Mouse (Mus musculus): ENCODE results near the gene Atp5d.

Atp5d gene

GRCm38 (mm10) chr10:80134421-80134820, 4.0 kb upstream of the Atp5d start:
- Histone ChIP-seq H3K9me3 (ENCODE audit: low read length) (no peaks in the 10 kb centered on the region), H3K27me3 (ENCODE audit: insufficient read depth, low read length) (no peaks in the 10 kb centered on the region; the same call in 1 of the 2 replicates), H3K36me3 (ENCODE audit: insufficient read depth, low read length) (peaks cover 67% of the 10 kb centered on the region), H3K4me3 (replicated peaks; ENCODE audit: low read length) (no peak overlapping the region), H3K4me1 (replicated peaks; ENCODE audit: low read depth, low read length) (peaks cover 83% of the 10 kb centered on the region)
- no peak for TF ChIP-seq POU5F1 (IDR thresholded peaks at IDR 0.05; ENCODE audit: borderline replicate concordance, low read length)
- TF ChIP-seq CTCF (conservative IDR thresholded peaks at IDR 0.05; ENCODE audit: low read length), result no peak
- TF ChIP-seq NANOG (IDR thresholded peaks at IDR 0.05; ENCODE audit: borderline replicate concordance, low read length), result no peak

GRCm38 (mm10) chr10:80135161-80135560, 3.3 kb upstream of the Atp5d start:
- TF ChIP-seq CTCF (conservative IDR thresholded peaks at IDR 0.05; ENCODE audit: low read length), result no peak
- TF ChIP-seq POU5F1 (IDR thresholded peaks at IDR 0.05; ENCODE audit: borderline replicate concordance, low read length), result no peak
- no peak for TF ChIP-seq NANOG (IDR thresholded peaks at IDR 0.05; ENCODE audit: borderline replicate concordance, low read length)
- H3K4me1 ChIP-seq (replicated peaks; ENCODE audit: low read depth, low read length), result peaks cover 83% of the 10 kb centered on the region
- no peak overlapping the region for H3K4me3 ChIP-seq (replicated peaks; ENCODE audit: low read length)
- H3K9me3 ChIP-seq (ENCODE audit: low read length), result no peaks in the 10 kb centered on the region
- no peaks in the 10 kb centered on the region; the same call in 1 of the 2 replicates for H3K27me3 ChIP-seq (ENCODE audit: insufficient read depth, low read length)
- peaks cover 60% of the 10 kb centered on the region for H3K36me3 ChIP-seq (ENCODE audit: insufficient read depth, low read length)

GRCm38 (mm10) chr10:80135641-80136040, 2.8 kb upstream of the Atp5d start:
- Histone ChIP-seq H3K27me3 (ENCODE audit: insufficient read depth, low read length) (no peaks in the 10 kb centered on the region; the same call in 1 of the 2 replicates), H3K9me3 (ENCODE audit: low read length) (no peaks in the 10 kb centered on the region), H3K4me3 (replicated peaks; ENCODE audit: low read length) (peak overlapping the region; percentile 58; the same call in 1 of the 2 replicates), H3K36me3 (ENCODE audit: insufficient read depth, low read length) (peaks cover 55% of the 10 kb centered on the region), H3K4me1 (replicated peaks; ENCODE audit: low read depth, low read length) (peaks cover 83% of the 10 kb centered on the region)
- no peak for TF ChIP-seq POU5F1 (IDR thresholded peaks at IDR 0.05; ENCODE audit: borderline replicate concordance, low read length)
- TF ChIP-seq NANOG (IDR thresholded peaks at IDR 0.05; ENCODE audit: borderline replicate concordance, low read length), result no peak
- no peak for TF ChIP-seq CTCF (conservative IDR thresholded peaks at IDR 0.05; ENCODE audit: low read length)

GRCm38 (mm10) chr10:80136179-80136951, 2.1 kb upstream of the Atp5d start:
- Histone ChIP-seq H3K4me3 (replicated peaks; ENCODE audit: low read length) (peak overlapping the region; percentile 90), H3K27me3 (ENCODE audit: insufficient read depth, low read length) (no peaks in the 10 kb centered on the region; the same call in 1 of the 2 replicates), H3K4me1 (replicated peaks; ENCODE audit: low read depth, low read length) (peaks cover 81% of the 10 kb centered on the region), H3K9me3 (ENCODE audit: low read length) (no peaks in the 10 kb centered on the region), H3K36me3 (ENCODE audit: insufficient read depth, low read length) (peaks cover 48% of the 10 kb centered on the region)
- TF ChIP-seq NANOG (IDR thresholded peaks at IDR 0.05; ENCODE audit: borderline replicate concordance, low read length) (no peak), CTCF (conservative IDR thresholded peaks at IDR 0.05; ENCODE audit: low read length) (no peak), POU5F1 (IDR thresholded peaks at IDR 0.05; ENCODE audit: borderline replicate concordance, low read length) (no peak)

GRCm38 (mm10) chr10:80136952-80137625, 1.3 kb upstream of the Atp5d start:
- Histone ChIP-seq H3K36me3 (ENCODE audit: insufficient read depth, low read length) (peaks cover 41% of the 10 kb centered on the region), H3K27me3 (ENCODE audit: insufficient read depth, low read length) (no peaks in the 10 kb centered on the region; the same call in 1 of the 2 replicates), H3K4me3 (replicated peaks; ENCODE audit: low read length) (peak overlapping the region; percentile 90), H3K9me3 (ENCODE audit: low read length) (no peaks in the 10 kb centered on the region), H3K4me1 (replicated peaks; ENCODE audit: low read depth, low read length) (peaks cover 78% of the 10 kb centered on the region)
- TF ChIP-seq NANOG (IDR thresholded peaks at IDR 0.05; ENCODE audit: borderline replicate concordance, low read length) (no peak), CTCF (conservative IDR thresholded peaks at IDR 0.05; ENCODE audit: low read length) (no peak), POU5F1 (IDR thresholded peaks at IDR 0.05; ENCODE audit: borderline replicate concordance, low read length) (no peak)

- H3K36me3 ChIP-seq (ENCODE audit: insufficient read depth, low read length), result peaks cover 36% of the 10 kb centered on the region
- TF ChIP-seq CTCF (conservative IDR thresholded peaks at IDR 0.05; ENCODE audit: low read length) (no peak), POU5F1 (IDR thresholded peaks at IDR 0.05; ENCODE audit: borderline replicate concordance, low read length) (no peak), NANOG (IDR thresholded peaks at IDR 0.05; ENCODE audit: borderline replicate concordance, low read length) (no peak)
- H3K4me1 ChIP-seq (replicated peaks; ENCODE audit: low read depth, low read length), result peaks cover 75% of the 10 kb centered on the region
- H3K4me3 ChIP-seq (replicated peaks; ENCODE audit: low read length), result peak overlapping the region; percentile 90
- H3K27me3 ChIP-seq (ENCODE audit: insufficient read depth, low read length), result no peaks in the 10 kb centered on the region; the same call in 1 of the 2 replicates
- no peaks in the 10 kb centered on the region for H3K9me3 ChIP-seq (ENCODE audit: low read length)
These were observed 543 bp upstream of the Atp5d start for GRCm38 (mm10) chr10:80137626-80138552.

GRCm38 (mm10) chr10:80139439-80139775, 975 bp downstream of the Atp5d start:
- H3K4me3 ChIP-seq (replicated peaks; ENCODE audit: low read length), result peak overlapping the region; percentile 90
- no peaks in the 10 kb centered on the region; the same call in 1 of the 2 replicates for H3K27me3 ChIP-seq (ENCODE audit: insufficient read depth, low read length)
- TF ChIP-seq POU5F1 (IDR thresholded peaks at IDR 0.05; ENCODE audit: borderline replicate concordance, low read length) (no peak), CTCF (conservative IDR thresholded peaks at IDR 0.05; ENCODE audit: low read length) (no peak), NANOG (IDR thresholded peaks at IDR 0.05; ENCODE audit: borderline replicate concordance, low read length) (no peak)

More at GRCm38 (mm10) chr10:80139439-80139775, 975 bp downstream of the Atp5d start:
- no peaks in the 10 kb centered on the region for H3K9me3 ChIP-seq (ENCODE audit: low read length)
- H3K36me3 ChIP-seq (ENCODE audit: insufficient read depth, low read length), result peaks cover 37% of the 10 kb centered on the region
- H3K4me1 ChIP-seq (replicated peaks; ENCODE audit: low read depth, low read length), result peaks cover 81% of the 10 kb centered on the region

Data from E14TG2a.4 (cell line).